7 mouse cellular contexts compared by ENCODE assay signal in the genomic region with DNA sequence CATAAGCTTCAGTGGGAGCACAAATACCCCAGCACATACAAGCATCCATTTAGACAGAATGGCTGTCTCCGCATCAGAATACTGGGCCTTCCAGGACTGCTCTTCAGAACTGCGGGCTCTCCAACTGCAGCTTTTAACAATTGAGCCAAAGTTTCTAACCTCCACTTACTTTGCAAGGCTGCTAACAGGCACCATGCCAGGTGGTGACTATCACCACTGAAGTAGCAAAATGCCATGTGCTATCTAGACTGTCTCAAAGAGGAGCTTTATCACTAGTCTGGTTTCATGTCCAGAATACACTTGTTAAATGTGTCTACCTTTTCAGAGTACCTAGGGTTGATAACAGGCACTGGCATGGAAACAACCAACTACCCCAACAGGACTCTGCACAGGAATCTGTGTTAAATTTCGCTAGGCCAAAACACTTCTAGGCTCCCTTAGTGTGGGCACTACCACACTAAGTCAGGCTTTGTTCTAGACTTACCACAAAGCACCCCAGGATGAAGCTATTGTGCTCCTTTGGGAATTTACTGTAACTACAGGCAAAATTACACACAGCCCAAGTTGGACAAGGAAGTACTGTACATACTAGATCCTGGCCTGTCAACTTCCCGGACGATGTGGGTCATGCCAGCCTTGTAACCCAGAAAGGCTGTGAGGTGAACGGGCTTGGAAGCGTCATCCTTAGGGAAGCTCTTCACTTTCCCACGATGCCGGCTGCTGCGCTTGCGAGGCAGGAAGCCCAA. TPM values are rescaled to one million over a fixed set of nuclear protein-coding genes. Genes with fewer than 3 reads are reported as not detected.
DNase-seq lines count a peak whose midpoint lies in the region; ATAC-seq lines count a peak whose summit lies in the region.

No protein-coding gene starts in this region.

- no peak for DNase-seq in limb, embryonic 11.5 days (ENCODE audit: low spot score)
- no peak for DNase-seq in layer of hippocampus, adult 8-10 months (ENCODE audit: low spot score in 2 of 2)
- no peak for DNase-seq in gastrocnemius, postnatal 10 days

- H3K9me3 ChIP-seq in megakaryocyte, embryonic 14.5 days: peaks cover 7% of the 10 kb centered on the region; the same call in 1 of the 2 replicates
- no peaks in the 10 kb centered on the region for H3K9me3 ChIP-seq in embryonic facial prominence, embryonic 13.5 days
- H3K9me3 ChIP-seq in limb, embryonic 11.5 days (ENCODE audit: control insufficient read depth, low read length): no peaks in the 10 kb centered on the region
- H3K9me3 ChIP-seq in stomach, embryonic 15.5 days: no peaks in the 10 kb centered on the region

- no peak for ATAC-seq in megakaryocyte, adult 5-6 weeks (ENCODE audit: poor library complexity, severe bottlenecking)
- no peak for ATAC-seq in embryonic facial prominence, embryonic 13.5 days (ENCODE audit: insufficient number of reproducible peaks, insufficient read depth, low FRiP score, low TSS enrichment, low read depth)
- no peak for ATAC-seq in limb, embryonic 11.5 days (ENCODE audit: insufficient number of reproducible peaks, low FRiP score, low TSS enrichment, low read depth)
- ATAC-seq in stomach, embryonic 15.5 days (ENCODE audit: insufficient read depth, low FRiP score, low read depth): no peak

- H3K4me3 ChIP-seq in megakaryocyte, embryonic 14.5 days (replicated peaks): peak overlapping the region; percentile 91
- peak overlapping the region; percentile 89 for H3K4me3 ChIP-seq in embryonic facial prominence, embryonic 13.5 days
- H3K4me3 ChIP-seq in limb, embryonic 11.5 days (ENCODE audit: low read depth, low read length): peak overlapping the region; percentile 87
- H3K4me3 ChIP-seq in stomach, embryonic 15.5 days (replicated peaks): peak overlapping the region; percentile 70

- H3K9ac ChIP-seq in embryonic facial prominence, embryonic 13.5 days: peak overlapping the region; percentile 99
- peak overlapping the region; percentile 97 for H3K9ac ChIP-seq in limb, embryonic 11.5 days (ENCODE audit: low read length)
- H3K9ac ChIP-seq in stomach, embryonic 15.5 days: peak overlapping the region; percentile 89

- peaks cover 46% of the 10 kb centered on the region for H3K4me1 ChIP-seq in megakaryocyte, embryonic 14.5 days
- H3K4me1 ChIP-seq in embryonic facial prominence, embryonic 13.5 days: peaks cover 26% of the 10 kb centered on the region
- peaks cover 16% of the 10 kb centered on the region for H3K4me1 ChIP-seq in limb, embryonic 11.5 days (ENCODE audit: control insufficient read depth, insufficient read depth, low read length)
- H3K4me1 ChIP-seq in stomach, embryonic 15.5 days: peaks cover 23% of the 10 kb centered on the region

- peak overlapping the region; percentile 92 for H3K27ac ChIP-seq in embryonic facial prominence, embryonic 13.5 days
- peak overlapping the region; percentile 88 for H3K27ac ChIP-seq in limb, embryonic 11.5 days (replicated peaks; ENCODE audit: low read depth, low read length)
- peak overlapping the region; percentile 88 for H3K27ac ChIP-seq in stomach, embryonic 15.5 days

- WGBS in embryonic facial prominence, embryonic 13.5 days: 7% methylated on average over 11 of the region's 11 CpGs
- WGBS in limb, embryonic 11.5 days: 6% methylated on average over 11 of the region's 11 CpGs
- 7% methylated on average over 11 of the region's 11 CpGs for WGBS in stomach, embryonic 15.5 days

- H3K4me2 ChIP-seq in embryonic facial prominence, embryonic 13.5 days: peak overlapping the region; percentile 86
- peak overlapping the region; percentile 81 for H3K4me2 ChIP-seq in limb, embryonic 11.5 days (ENCODE audit: low read depth, severe bottlenecking)
- H3K4me2 ChIP-seq in stomach, embryonic 15.5 days: peak overlapping the region; percentile 74

- no peaks in the 10 kb centered on the region for H3K27me3 ChIP-seq in megakaryocyte, embryonic 14.5 days (replicated peaks)
- H3K27me3 ChIP-seq in embryonic facial prominence, embryonic 13.5 days: no peaks in the 10 kb centered on the region
- no peaks in the 10 kb centered on the region for H3K27me3 ChIP-seq in limb, embryonic 11.5 days (ENCODE audit: control insufficient read depth, insufficient read depth, low read length)
- no peaks in the 10 kb centered on the region for H3K27me3 ChIP-seq in stomach, embryonic 15.5 days (replicated peaks)

- H3K36me3 ChIP-seq in megakaryocyte, embryonic 14.5 days (replicated peaks; ENCODE audit: low read length): peaks cover 57% of the 10 kb centered on the region
- H3K36me3 ChIP-seq in embryonic facial prominence, embryonic 13.5 days: peaks cover 51% of the 10 kb centered on the region
- peaks cover 30% of the 10 kb centered on the region for H3K36me3 ChIP-seq in limb, embryonic 11.5 days (ENCODE audit: control insufficient read depth, insufficient read depth, low read length)
- peaks cover 36% of the 10 kb centered on the region for H3K36me3 ChIP-seq in stomach, embryonic 15.5 days

RNA-seq across cellular contexts. Expression of a gene that starts 9.2 kb away (rescaled TPM):
- polyA plus RNA-seq in megakaryocyte, embryonic 14.5 days (2012; ENCODE audit: insufficient read depth, low replicate concordance): 113 and 163 TPM in 2 replicates
- total RNA-seq in megakaryocyte, adult 5-6 weeks (2015): 3.2 and 3.9 TPM in 2 replicates
- 0.08 and 0.22 TPM in 2 replicates for total RNA-seq in megakaryocyte, adult 5-6 weeks (2017)
- polyA plus RNA-seq in embryonic facial prominence, embryonic 13.5 days (2015; fragmentation: Nextera tagmentation; extraction: Ambion mirVana): 7.0 and 8.7 TPM in 2 replicates
- 3.0 and 4.1 TPM in 2 replicates for polyA plus RNA-seq in limb, embryonic 11.5 days (2014; fragmentation: Nextera tagmentation; extraction: Ambion mirVana)
- polyA plus RNA-seq in stomach, embryonic 15.5 days (2015; fragmentation: Nextera tagmentation; extraction: Ambion mirVana): 32.8 and 34.7 TPM in 2 replicates
- 100 to 1,000 TPM; 383 to 406 (median 399) TPM for total RNA-seq in layer of hippocampus, adult 8-10 months (2022)
- total RNA-seq in gastrocnemius, postnatal 10 days (2021): 10 to 100 TPM; 16.1 to 17.0 TPM

RNA-seq across cellular contexts. Expression of a gene that starts 9.7 kb away (rescaled TPM):
- 145 and 190 TPM in 2 replicates for polyA plus RNA-seq in megakaryocyte, embryonic 14.5 days (2012; ENCODE audit: insufficient read depth, low replicate concordance)
- total RNA-seq in megakaryocyte, adult 5-6 weeks (2015): 965 and 1,027 TPM in 2 replicates
- total RNA-seq in megakaryocyte, adult 5-6 weeks (2017): 1,404 and 1,498 TPM in 2 replicates
- 1,097 and 1,210 TPM in 2 replicates for polyA plus RNA-seq in embryonic facial prominence, embryonic 13.5 days (2015; fragmentation: Nextera tagmentation; extraction: Ambion mirVana)
- polyA plus RNA-seq in limb, embryonic 11.5 days (2014; fragmentation: Nextera tagmentation; extraction: Ambion mirVana): 1,283 and 1,338 TPM in 2 replicates
- 883 and 1,069 TPM in 2 replicates for polyA plus RNA-seq in stomach, embryonic 15.5 days (2015; fragmentation: Nextera tagmentation; extraction: Ambion mirVana)
- total RNA-seq in layer of hippocampus, adult 8-10 months (2022): 100 to 1,000 TPM; 431 to 611 (median 527) TPM
- 100 to 1,000 TPM; 224 to 271 TPM for total RNA-seq in gastrocnemius, postnatal 10 days (2021)

RNA-seq across cellular contexts. Expression of a gene that starts 51.0 kb away (rescaled TPM):
- polyA plus RNA-seq in megakaryocyte, embryonic 14.5 days (2012; ENCODE audit: insufficient read depth, low replicate concordance): 9.9 and 10.9 TPM in 2 replicates
- total RNA-seq in megakaryocyte, adult 5-6 weeks (2015): 3.8 and 6.9 TPM in 2 replicates
- total RNA-seq in megakaryocyte, adult 5-6 weeks (2017): 13.5 and 14.5 TPM in 2 replicates
- polyA plus RNA-seq in embryonic facial prominence, embryonic 13.5 days (2015; fragmentation: Nextera tagmentation; extraction: Ambion mirVana): 47.7 and 48.0 TPM in 2 replicates
- polyA plus RNA-seq in limb, embryonic 11.5 days (2014; fragmentation: Nextera tagmentation; extraction: Ambion mirVana): 35.4 and 35.5 TPM in 2 replicates
- 29.5 and 33.2 TPM in 2 replicates for polyA plus RNA-seq in stomach, embryonic 15.5 days (2015; fragmentation: Nextera tagmentation; extraction: Ambion mirVana)
- 10 to 100 TPM; 27.3 to 29.5 (median 29.0) TPM for total RNA-seq in layer of hippocampus, adult 8-10 months (2022)
- total RNA-seq in gastrocnemius, postnatal 10 days (2021): 10 to 100 TPM; 17.1 to 20.6 TPM
